Mouse (Mus musculus) midbrain, embryonic 11.5 days (tissue): ENCODE data around the gene Sh2b3. TPM values are rescaled to one million over a fixed set of nuclear protein-coding genes. Genes with fewer than 3 reads are reported as not detected.

Experiments used
- ATAC-seq: fragments of 200-750 bp; cut with Nextera tagmentation; 2 replicates; pipeline ENCODE4 v1.8.0; 2017; ENCODE audit warnings: moderate TSS enrichment, moderate library complexity; ENCODE audit not compliant: low FRiP score
- DNase-seq: peaks from one replicate; pipeline ENCODE4 v3.0.0; 2015; ENCODE audit warnings: low spot score; ENCODE audit errors: missing footprints
- H3K27ac ChIP-seq: fragments of 300-500 bp; sonication (generic); 2 replicates; pipeline ENCODE4 v1.5.1; 2014; ENCODE audit warnings: low read depth, low read length
- H3K27me3 ChIP-seq: fragments of 300-500 bp; sonication (generic); 2 replicates; pipeline ENCODE4 v1.6.1; 2014; ENCODE audit warnings: mild to moderate bottlenecking, low read length, moderate library complexity, mixed read lengths; ENCODE audit not compliant: control insufficient read depth, insufficient read depth
- H3K36me3 ChIP-seq: fragments of 300-500 bp; sonication (generic); 2 replicates; pipeline ENCODE4 v1.6.1; 2014; ENCODE audit warnings: mild to moderate bottlenecking, low read length, moderate library complexity, mixed read lengths; ENCODE audit not compliant: control insufficient read depth, insufficient read depth
- H3K4me1 ChIP-seq: fragments of 300-500 bp; sonication (generic); 2 replicates; pipeline ENCODE4 v1.6.1; 2014; ENCODE audit warnings: low read length; ENCODE audit not compliant: control insufficient read depth, insufficient read depth
- H3K4me2 ChIP-seq: fragments of 300-500 bp; sonication (generic); 2 replicates; pipeline ENCODE4 v1.6.1; 2014; ENCODE audit warnings: mild to moderate bottlenecking, moderate library complexity
- H3K4me3 ChIP-seq: fragments of 300-500 bp; sonication (generic); 2 replicates; pipeline ENCODE4 v1.5.1; 2014; ENCODE audit warnings: low read depth, low read length
- H3K9ac ChIP-seq: fragments of 300-500 bp; sonication (generic); 2 replicates; pipeline ENCODE4 v1.6.1; 2014; ENCODE audit warnings: low read length
- H3K9me3 ChIP-seq: fragments of 300-500 bp; sonication (generic); 2 replicates; pipeline ENCODE4 v1.6.1; 2016; ENCODE audit warnings: low read length; ENCODE audit not compliant: control insufficient read depth
- whole genome bisulfite sequencing: fragments of 180-500 bp; shearing (Covaris S2); extraction: QIAGEN DNeasy Blood & Tissue Kit; methylation state at CpG from one replicate; pipeline ENCODE4 v1.1.7; 2014; 5-methylcytosine and 5-hydroxymethylcytosine counted together
- polyA plus RNA-seq: library from polyadenylated mRNA; unstranded; fragments of >200 nt; fragmentation: Nextera tagmentation; extraction: Ambion mirVana; gene quantifications from 2 replicates; pipeline ENCODE4 v1.2.1, GENCODE M21; 2014

The Sh2b3 gene
- polyA plus RNA-seq, 1 experiment from 2014 or later = 9.4 TPM

GRCm38 (mm10) chr5:121813744-121814143, 23.7 kb downstream of the Sh2b3 start:
- Histone ChIP-seq H3K9me3 (no peaks in the 10 kb centered on the region), H3K36me3 (peaks cover 33% of the 10 kb centered on the region), H3K4me3 (no peak overlapping the region), H3K9ac (no peak overlapping the region), H3K4me1 (no peaks in the 10 kb centered on the region), H3K27me3 (no peaks in the 10 kb centered on the region), H3K27ac (no peak overlapping the region), H3K4me2 (no peak overlapping the region)
- ATAC-seq (no peak), DNase-seq (no peak)
- 93% methylated on average over 10 of the region's 10 CpGs for WGBS

GRCm38 (mm10) chr5:121812526-121813243, 24.8 kb downstream of the Sh2b3 start:
- peaks cover 26% of the 10 kb centered on the region for H3K36me3 ChIP-seq
- DNase-seq (no peak), ATAC-seq (no peak)
- H3K27me3 ChIP-seq = no peaks in the 10 kb centered on the region
- H3K4me2 ChIP-seq = no peak overlapping the region
- 92% methylated on average over 7 of the region's 7 CpGs for WGBS
- no peak overlapping the region for H3K9ac ChIP-seq
- no peak overlapping the region for H3K27ac ChIP-seq
- no peaks in the 10 kb centered on the region for H3K4me1 ChIP-seq
- no peak overlapping the region for H3K4me3 ChIP-seq
- H3K9me3 ChIP-seq = no peaks in the 10 kb centered on the region

GRCm38 (mm10) chr5:121811485-121811931, 25.9 kb downstream of the Sh2b3 start:
- no peaks in the 10 kb centered on the region for H3K9me3 ChIP-seq
- 95% methylated on average over 5 of the region's 5 CpGs for WGBS
- no peak overlapping the region for H3K4me2 ChIP-seq
- no peaks in the 10 kb centered on the region for H3K27me3 ChIP-seq
- DNase-seq = no peak
- H3K4me1 ChIP-seq = no peaks in the 10 kb centered on the region
- no peak overlapping the region for H3K9ac ChIP-seq
- no peak overlapping the region for H3K27ac ChIP-seq
- no peak overlapping the region for H3K4me3 ChIP-seq
- peaks cover 21% of the 10 kb centered on the region for H3K36me3 ChIP-seq
- ATAC-seq = no peak

- Histone ChIP-seq H3K4me1 (no peaks in the 10 kb centered on the region), H3K9me3 (no peaks in the 10 kb centered on the region), H3K4me2 (no peak overlapping the region), H3K9ac (no peak overlapping the region), H3K27ac (no peak overlapping the region), H3K4me3 (no peak overlapping the region), H3K36me3 (peaks cover 14% of the 10 kb centered on the region), H3K27me3 (no peaks in the 10 kb centered on the region)
- no peak for ATAC-seq
- WGBS = 93% methylated on average over 17 of the region's 17 CpGs
- DNase-seq = no peak
Observed at GRCm38 (mm10) chr5:121810331-121811151, 26.9 kb downstream of the Sh2b3 start.

- 86% methylated on average over 5 of the region's 5 CpGs for WGBS
- no peak overlapping the region for H3K4me2 ChIP-seq
- peaks cover 14% of the 10 kb centered on the region for H3K36me3 ChIP-seq
- H3K27ac ChIP-seq = no peak overlapping the region
- H3K4me3 ChIP-seq = no peak overlapping the region
- DNase-seq = no peak
- H3K27me3 ChIP-seq = no peaks in the 10 kb centered on the region
- no peaks in the 10 kb centered on the region for H3K9me3 ChIP-seq
- H3K9ac ChIP-seq = no peak overlapping the region
- ATAC-seq = no peak
- H3K4me1 ChIP-seq = no peaks in the 10 kb centered on the region
Observed at GRCm38 (mm10) chr5:121809667-121810224, 27.7 kb downstream of the Sh2b3 start.

GRCm38 (mm10) chr5:121808202-121808601, 29.2 kb downstream of the Sh2b3 start:
- no peak overlapping the region for H3K27ac ChIP-seq
- H3K4me2 ChIP-seq = no peak overlapping the region
- no peak for ATAC-seq
- H3K4me3 ChIP-seq = no peak overlapping the region
- no peaks in the 10 kb centered on the region for H3K9me3 ChIP-seq
- peaks cover 17% of the 10 kb centered on the region for H3K36me3 ChIP-seq
- H3K27me3 ChIP-seq = no peaks in the 10 kb centered on the region
- no peak overlapping the region for H3K9ac ChIP-seq
- 89% methylated on average over 2 of the region's 2 CpGs for WGBS
- H3K4me1 ChIP-seq = no peaks in the 10 kb centered on the region
- DNase-seq = no peak

DNA sequence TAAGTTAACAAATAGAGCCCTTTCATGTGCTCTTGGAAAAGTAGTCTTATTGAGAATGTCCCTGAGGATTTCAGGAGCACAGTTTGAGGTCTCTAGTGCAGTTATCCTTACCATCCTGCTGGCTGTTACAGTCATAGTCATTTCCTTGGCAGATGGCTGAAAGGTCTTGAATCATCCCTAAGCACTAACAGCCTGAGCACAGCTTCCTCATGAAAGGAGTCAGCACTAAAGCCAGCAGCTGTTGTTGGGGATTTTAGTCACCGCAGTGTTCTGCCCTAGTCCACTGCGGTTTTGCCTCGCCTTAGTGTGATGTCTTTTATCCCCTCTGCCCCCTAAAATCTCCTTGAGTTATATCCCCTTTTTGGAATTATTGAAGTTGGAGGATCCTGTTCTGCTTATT, 30.3 kb downstream of the Sh2b3 start:
- Histone ChIP-seq H3K4me3 (no peak overlapping the region), H3K36me3 (peaks cover 22% of the 10 kb centered on the region), H3K9ac (no peak overlapping the region), H3K9me3 (no peaks in the 10 kb centered on the region), H3K27me3 (no peaks in the 10 kb centered on the region), H3K27ac (no peak overlapping the region), H3K4me2 (no peak overlapping the region), H3K4me1 (no peaks in the 10 kb centered on the region)
- WGBS = 84% methylated on average over 3 of the region's 3 CpGs
- ATAC-seq (no peak), DNase-seq (no peak)

- no peak for DNase-seq
- WGBS = 98% methylated on average over 2 of the region's 2 CpGs
- H3K4me2 ChIP-seq = no peak overlapping the region
- H3K9ac ChIP-seq = no peak overlapping the region
- no peaks in the 10 kb centered on the region for H3K4me1 ChIP-seq
- H3K9me3 ChIP-seq = no peaks in the 10 kb centered on the region
- no peak overlapping the region for H3K4me3 ChIP-seq
- ATAC-seq = no peak
- no peak overlapping the region for H3K27ac ChIP-seq
- peaks cover 29% of the 10 kb centered on the region for H3K36me3 ChIP-seq
- H3K27me3 ChIP-seq = no peaks in the 10 kb centered on the region
Observed at GRCm38 (mm10) chr5:121798447-121798846, 39.0 kb downstream of the Sh2b3 start.

GRCm38 (mm10) chr5:121795800-121796199, 41.6 kb downstream of the Sh2b3 start:
- H3K4me1 ChIP-seq = no peaks in the 10 kb centered on the region
- no peak overlapping the region for H3K4me3 ChIP-seq
- no peaks in the 10 kb centered on the region for H3K27me3 ChIP-seq
- DNase-seq (no peak), ATAC-seq (no peak)
- H3K9me3 ChIP-seq = no peaks in the 10 kb centered on the region
- WGBS = 92% methylated on average over 3 of the region's 3 CpGs
- no peak overlapping the region for H3K27ac ChIP-seq
- H3K4me2 ChIP-seq = no peak overlapping the region
- H3K36me3 ChIP-seq = peaks cover 18% of the 10 kb centered on the region
- no peak overlapping the region for H3K9ac ChIP-seq
